Mouse (Mus musculus): ENCODE measurements around the gene Serpinb9b.

Serpinb9b gene

DNA sequence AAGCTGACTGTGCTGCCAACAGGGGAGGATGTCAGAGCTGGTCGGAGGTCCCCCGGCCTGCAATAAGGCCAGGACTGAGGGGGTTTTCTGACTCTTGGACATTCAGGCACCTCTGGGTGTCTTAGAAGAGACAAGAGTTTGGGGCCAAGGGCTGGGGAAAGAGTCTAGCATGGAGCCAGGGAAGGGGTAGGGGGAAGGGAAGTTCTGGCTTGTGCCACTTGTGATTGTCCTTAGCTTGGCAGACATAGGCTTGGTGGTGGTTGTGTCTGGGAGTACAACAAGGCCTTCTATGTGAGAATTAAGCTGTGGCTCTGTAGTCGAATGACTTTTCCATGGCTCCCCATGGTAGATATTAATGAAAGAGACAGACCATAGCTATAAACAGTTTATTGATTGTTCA, 16.3 kb downstream of the Serpinb9b start:
- DNase-seq (ENCODE audit: low read depth, low spot score) = no peak

DNA sequence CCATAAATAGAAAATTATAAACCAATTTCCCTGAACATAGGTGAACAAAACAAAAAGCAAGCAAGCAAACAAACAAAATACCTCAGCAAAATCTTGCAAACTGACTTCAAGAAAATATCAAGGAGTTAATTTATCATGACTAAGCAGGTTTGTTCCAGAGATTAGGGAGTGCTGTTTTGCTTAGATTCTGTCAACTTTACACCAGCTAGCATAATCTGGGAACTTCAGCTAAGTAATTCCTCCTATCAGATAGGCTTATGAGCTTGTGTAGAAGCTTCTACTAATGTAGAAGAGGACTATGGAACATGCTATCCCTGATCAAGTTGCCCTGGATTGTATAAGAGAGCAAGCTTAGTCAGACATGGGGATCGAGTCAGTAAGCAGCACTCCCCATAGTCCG, 20.0 kb downstream of the Serpinb9b start:
- DNase-seq (ENCODE audit: low read depth, low spot score) = no peak

DNA sequence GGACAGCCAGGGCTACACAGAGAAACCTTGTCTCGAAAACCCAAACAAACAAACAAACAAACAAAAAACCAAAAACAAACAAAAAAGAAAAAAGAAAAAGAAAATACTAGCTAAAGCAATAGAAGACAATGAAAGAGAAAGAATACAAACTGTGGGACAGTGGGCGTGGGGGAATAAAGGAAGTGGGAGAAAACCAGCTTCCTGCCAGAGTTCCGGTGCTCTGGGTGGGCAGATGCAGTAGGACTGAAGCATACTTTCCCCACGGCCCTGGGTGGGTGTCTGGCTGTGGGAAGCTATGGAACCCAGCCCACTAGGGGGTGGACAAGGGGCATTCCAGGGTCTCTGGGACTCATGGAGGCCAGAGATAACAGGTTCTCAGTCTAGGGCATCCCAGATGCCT, 21.0 kb downstream of the Serpinb9b start:
- no peak for DNase-seq (ENCODE audit: low read depth, low spot score)

DNA sequence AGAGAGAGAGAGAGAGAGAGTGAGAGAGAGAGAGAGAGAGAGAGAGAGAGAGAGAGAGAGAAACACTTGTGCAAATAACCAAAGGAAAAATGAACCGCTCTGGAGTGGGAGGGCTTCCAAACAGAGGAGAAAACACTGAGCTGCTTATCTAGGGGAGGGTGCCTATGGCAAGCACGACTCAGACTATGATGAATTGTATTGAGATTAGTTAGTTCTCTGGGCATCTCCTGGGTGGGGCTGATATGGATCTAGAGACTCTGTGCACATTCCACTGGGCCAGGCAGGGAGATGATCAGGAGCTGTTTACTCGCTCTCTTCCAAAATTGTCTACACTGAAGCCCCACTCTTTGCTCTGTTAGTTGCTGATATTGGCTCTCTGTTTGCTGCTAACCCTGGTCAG, 24.5 kb downstream of the Serpinb9b start:
- DNase-seq (ENCODE audit: low read depth, low spot score) = no peak

DNA sequence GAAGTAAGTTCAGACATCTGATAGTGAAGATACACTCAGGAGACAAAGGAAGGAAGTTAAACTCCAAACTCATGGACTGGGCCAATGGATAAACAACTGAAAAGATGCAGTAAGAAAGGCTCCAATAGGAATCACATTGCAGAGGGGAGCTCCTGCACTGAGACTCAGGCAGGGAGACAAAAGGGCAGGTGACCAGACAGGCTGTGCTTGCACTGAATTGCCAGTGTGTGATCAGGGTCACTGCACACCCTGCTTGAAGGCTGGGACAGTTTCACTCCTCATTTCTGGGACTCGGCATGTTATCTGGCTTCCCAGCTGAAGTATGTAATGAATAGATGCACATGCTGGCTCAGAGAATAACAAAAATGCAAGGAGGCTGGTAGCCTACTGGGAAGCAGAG, 35.8 kb downstream of the Serpinb9b start:
- DNase-seq (ENCODE audit: low read depth, low spot score) = no peak

DNA sequence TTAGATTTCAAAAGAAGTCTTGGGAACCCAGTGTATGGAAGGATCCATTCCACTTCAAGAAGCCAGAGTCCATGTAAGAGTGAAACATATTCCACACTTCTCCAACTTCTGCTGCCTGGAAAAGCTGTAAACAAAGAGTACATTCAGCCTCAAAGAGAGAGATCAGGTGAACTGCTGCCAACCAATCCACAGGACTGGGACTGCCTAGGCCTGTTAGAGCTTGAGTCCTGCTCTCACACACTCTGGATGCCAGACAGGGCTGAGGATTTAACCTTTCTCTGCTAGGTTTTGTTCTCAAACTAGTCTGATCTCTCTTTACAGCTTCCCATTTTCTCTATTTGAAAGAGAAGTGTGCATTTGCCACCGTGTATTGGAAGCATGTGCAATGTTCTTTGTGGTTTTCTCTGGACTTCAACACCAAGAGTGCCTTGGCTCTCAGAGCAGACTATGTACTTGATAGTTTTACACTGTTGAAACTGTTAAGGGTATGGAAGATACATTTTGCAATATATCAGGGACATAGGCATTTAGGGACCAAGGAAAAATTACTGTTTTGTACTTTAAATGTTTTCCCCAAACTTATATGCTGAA, 40.3 kb downstream of the Serpinb9b start:
- DNase-seq (ENCODE audit: low read depth, low spot score) = no peak

DNA sequence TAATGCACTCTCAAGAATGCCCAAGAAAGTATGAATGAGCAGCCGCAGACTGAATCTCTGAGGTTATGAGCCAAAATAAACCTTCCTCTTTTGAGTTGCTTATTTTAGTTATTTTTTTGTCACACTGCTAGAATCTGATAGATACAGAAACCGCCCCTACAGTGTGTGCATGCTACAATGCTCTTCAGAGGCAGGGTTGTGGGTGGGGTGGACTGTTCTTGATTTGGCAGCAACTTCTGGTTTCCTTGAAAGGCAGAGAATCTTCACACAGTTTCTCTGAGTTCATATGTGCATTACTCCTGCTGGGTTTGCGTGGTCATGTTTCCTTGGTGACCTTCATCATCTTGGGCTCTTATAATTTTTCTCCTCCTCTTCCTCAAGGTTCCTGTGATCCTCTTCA, 40.9 kb downstream of the Serpinb9b start:
- no peak for DNase-seq (ENCODE audit: low read depth, low spot score)

DNA sequence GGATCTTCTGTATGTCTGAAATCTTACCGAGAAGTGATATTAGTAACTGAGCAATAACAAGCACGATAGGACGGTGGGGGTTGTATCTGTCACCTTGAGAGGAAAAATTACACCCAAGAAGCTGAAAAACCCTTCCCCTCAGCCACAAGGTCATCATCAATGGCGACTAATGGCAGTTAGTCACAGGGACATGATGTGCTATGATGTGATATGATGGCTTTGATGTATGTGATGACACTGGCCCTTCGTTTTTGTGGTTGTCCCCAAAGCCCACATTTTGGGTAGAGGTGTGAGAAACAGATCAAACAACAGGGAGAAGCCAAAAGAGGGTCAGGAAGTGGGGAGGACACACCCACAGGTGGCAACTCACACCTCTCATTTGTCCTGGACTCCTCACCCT, 44.6 kb downstream of the Serpinb9b start:
- DNase-seq (ENCODE audit: low read depth, low spot score) = no peak

DNA sequence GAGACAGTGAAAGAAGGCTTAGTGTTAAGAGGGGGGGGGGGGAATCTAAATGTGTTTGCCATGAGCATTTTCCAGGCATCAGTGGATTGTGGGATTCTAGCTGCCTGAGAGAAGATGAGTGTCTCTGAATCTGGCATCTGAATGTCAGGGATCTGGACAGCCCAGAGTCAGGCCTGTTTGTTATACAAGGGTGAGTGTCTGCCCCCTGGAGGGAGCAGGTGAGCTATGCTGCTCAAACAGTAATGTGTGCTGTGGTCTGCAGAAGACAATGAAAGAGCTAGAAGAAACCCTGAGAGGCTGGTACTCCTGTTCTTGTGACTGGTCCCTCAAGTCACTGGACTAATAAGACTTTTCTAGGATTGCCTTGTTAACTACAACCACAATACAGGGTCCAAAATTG, 46.8 kb downstream of the Serpinb9b start:
- DNase-seq (ENCODE audit: low read depth, low spot score) = peak; percentile 20

DNA sequence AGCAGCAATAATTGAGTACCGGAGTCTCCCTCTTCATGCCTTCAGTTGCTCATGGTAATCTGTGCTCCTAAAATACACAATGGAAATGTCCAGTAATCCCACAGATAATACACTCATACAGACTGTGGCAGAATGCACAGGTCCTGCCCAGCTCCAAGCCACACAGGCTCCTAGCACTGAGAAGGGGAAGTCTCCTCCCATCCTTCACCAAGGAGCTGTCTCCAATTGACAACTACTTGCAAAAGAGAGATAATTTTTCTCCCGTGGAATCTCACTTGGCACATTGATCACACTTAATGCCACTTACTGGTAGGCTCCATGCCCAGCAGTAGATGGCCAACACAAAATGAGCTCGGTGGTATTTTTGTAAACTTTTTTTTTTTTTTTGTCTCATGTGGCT, 49.0 kb downstream of the Serpinb9b start:
- DNase-seq (ENCODE audit: low read depth, low spot score) = no peak

DNA sequence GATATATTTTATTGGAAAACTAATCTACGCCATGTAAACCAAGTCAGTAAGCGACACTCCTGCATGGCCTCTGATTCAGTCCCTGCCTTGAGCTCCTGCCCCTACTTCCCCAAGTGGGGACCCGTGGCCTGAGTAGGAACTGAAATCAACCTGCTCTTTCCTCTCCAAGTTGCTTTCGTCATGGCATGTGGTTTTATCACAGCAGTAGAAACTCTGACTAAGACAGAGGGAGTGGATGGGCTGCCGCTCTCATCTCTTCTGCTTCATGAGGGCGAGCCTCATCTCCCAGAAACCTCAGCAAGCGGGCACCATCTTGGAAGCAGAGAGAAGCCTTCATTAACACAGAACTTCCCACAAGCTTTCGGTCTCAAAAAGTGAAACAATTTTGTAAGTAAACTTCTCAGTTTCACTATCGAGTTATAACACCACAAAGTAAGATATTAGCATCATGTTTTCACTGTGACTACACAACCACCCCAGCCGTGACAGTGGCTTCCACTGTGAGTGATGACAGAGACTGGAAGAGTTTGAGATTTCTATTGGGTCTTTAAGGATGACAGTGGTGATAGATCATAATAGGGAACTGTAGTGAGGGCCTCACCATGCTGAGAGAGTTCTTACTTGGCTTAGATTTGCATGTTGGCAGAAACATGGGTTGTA, 49.9 kb downstream of the Serpinb9b start:
- no peak for DNase-seq (ENCODE audit: low read depth, low spot score)

DNA sequence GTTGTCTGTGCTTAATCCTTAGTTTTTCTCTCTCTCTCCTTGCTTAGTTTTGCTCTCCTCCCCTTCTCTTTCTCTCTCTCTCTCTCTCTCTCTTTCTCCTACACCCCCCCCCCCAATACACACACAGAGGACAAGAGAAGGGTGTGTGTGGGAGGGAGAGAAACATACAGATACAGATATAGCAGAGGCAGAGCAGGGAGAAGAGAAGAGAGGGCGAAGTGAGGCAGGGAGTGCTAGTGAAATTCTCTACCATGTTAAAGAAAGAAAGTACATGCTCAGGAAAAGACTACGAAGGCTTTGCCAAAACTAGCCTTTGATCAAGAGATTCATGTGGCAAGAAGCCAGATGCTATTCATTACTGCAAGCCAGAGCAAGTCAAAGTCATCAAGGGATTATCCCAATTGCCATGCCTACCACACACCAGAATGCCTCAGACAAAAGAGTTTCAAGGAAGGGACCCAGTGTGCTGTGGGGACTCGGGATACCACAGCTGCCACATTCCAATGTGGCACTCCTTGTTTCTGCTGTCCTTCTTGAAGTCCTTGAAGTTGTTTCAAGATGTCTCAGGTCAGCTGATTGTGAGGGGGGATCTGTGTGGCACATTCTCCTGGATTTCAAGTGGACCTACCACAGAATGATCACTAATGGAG, 51.0 kb downstream of the Serpinb9b start, which contains the start of gene Serpinb1b:
Gene Serpinb1b (plus strand): TSS at position 520 of the 650 bp plus-strand sequence.
- DNase-seq (ENCODE audit: low read depth, low spot score) = no peak

DNA sequence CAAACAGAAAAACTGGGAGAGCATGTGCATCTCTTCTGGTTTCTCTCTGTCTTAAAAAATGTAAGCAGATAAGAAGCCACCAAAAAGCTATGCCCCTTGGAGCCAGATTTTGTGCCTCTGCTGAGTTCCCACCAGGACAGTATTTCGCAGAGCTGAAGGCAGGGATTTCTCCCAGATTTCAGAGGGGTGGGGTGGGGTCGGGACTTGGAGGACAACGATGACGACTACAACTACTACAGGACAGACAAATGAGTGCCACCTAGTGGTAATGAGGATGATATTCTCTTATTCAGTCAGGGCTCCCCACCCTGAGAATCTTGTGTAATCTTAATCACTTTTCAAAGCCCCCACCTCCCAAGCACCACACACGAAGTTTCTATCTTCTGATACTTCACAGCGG, 52.2 kb downstream of the Serpinb9b start:
- peak; percentile 22 for DNase-seq (ENCODE audit: low read depth, low spot score)

DNA sequence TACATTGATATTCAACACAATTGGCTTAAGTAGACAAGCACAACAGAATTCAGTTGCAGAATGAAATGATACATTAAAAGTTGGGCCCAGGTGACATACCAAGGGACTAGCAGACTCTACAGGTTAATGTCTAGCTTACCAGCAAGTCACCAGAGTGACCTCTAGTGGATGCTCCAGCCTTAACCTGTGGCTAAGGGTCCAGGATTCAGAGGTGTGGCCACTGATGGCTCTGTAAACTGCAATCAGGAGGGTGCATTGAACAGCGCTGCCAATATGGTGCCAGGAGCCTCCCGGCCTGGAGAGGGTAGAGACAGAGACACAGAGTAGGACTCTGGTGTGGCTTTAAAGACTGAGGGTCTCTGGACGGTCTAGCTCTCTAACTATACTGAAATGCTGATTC, 53.1 kb downstream of the Serpinb9b start:
- no peak for DNase-seq (ENCODE audit: low read depth, low spot score)

DNA sequence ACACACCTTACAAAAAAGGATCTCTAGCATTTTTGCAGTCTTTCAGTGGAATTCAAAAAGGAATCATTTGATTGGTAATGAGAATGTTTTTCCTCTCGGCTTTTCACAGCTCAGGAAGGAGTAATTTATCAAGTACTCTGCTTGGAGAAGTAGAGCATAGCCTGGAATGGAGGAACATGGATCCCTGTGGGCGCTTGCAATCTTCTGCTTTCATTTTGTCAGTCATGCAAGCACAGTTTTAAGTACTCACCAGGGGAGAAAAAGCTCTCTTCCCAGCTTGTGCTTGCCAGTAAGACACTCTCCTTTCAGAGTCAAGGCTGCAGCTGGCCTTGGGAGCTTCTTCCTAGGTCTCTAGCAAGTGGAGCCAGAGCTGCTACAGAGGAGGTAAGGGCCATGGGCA, 56.6 kb downstream of the Serpinb9b start:
- DNase-seq (ENCODE audit: low read depth, low spot score) = no peak

DNA sequence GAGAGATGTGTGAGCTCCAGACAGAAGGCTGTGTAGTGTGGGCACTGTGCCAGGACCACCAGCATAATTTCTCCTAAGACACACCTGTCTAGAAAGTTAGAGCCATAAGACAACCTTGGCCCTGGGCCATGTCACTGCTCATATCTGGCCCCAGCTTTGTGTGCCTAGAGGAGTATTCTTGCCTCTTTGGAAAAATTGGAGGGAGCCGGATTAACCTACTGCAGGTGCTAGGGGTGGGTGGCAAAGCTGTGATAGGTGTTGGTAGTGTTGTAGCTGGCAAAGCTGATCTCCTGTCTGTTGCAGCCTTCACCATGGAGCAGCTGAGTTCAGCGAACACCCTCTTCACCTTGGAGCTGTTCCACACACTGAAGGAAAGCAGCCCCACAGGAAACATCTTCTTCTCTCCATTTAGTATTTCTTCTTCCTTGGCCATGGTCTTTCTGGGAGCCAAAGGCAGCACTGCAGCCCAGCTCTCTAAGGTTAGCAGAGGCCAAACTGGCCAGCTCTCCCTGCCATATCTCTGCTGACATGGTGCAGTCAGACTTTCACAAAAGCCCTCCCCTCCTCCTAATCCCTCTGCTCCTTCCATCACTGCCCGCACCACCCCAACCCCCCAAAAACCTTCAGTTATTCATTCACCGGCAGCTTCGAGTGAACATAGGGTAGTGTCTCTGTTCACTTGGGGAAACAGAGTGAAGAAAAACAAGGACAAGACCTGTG, 57.9 kb downstream of the Serpinb9b start:
- DNase-seq (ENCODE audit: low read depth, low spot score) = no peak

DNA sequence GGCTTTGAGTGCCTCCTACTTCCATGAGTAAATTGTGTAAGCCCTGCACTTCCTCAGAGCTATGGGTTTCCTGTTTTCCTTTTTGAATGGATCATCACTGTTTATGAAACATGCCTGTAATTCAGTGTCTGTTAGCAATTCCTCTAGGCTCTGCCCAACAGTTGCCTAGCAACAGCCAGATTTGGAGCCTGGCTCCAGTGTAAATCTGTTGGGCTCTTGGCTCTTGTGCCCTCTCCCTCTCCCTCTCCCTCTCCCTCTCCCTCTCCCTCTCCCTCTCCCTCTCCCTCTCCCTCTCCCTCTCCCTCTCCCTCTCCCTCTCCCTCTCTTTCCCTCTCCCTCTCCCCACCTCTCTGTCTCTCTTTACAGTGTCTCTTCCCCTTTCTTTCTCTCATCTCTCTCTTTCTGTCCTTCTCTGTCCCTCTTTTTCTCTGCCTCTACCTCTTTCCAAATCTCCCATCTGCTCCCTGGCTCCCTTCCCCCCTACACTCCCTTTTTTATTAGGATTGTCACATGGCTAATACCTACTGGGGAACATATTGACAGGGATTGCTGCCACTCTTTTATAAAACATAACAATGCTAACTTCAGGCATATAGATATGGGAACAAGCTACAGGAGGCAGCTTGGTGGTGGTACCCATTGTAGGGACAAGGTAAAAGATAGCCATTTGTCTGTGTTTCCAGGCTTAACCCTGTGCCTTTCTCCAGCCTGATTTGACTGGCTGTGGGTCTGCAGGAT, 58.6 kb downstream of the Serpinb9b start:
- DNase-seq (ENCODE audit: low read depth, low spot score) = no peak

DNA sequence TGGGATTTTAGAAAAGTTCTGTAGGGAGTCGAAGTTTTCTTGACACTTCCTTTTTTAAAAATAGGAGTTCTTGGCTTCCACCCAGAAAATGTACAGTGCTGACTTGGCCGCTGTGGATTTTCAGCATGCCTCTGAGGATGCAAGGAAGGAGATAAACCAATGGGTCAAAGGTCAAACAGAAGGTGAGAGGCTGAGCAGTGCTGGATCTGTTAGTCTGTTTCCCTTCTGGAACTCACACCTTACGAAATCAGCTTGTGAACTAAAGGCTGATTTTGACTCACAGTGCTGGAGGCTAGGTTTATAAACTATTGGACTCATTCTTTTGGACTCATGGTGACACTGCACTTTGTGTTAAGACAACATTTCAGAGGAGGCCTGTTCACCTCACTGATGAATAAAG, 62.4 kb downstream of the Serpinb9b start:
- DNase-seq (ENCODE audit: low read depth, low spot score) = no peak

DNA sequence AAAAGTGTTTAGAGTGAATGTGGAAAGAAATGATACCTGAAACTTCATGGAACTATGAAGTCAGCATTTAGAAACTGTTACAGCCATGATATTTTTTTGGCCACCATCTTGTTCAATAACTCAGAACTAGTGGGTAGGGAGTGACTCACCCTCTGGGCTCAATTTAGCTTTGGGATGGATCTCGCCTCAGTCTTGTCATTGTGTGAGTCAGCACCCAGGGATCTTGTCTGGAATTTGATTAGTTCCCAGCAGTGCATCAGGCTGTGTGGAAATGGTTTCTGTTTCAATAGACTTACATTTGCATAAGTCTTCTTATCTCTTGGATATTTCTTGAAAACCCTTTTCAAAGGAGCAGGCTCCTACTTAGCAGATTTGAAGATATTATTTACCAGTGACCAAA, 63.3 kb downstream of the Serpinb9b start:
- no peak for DNase-seq (ENCODE audit: low read depth, low spot score)

DNA sequence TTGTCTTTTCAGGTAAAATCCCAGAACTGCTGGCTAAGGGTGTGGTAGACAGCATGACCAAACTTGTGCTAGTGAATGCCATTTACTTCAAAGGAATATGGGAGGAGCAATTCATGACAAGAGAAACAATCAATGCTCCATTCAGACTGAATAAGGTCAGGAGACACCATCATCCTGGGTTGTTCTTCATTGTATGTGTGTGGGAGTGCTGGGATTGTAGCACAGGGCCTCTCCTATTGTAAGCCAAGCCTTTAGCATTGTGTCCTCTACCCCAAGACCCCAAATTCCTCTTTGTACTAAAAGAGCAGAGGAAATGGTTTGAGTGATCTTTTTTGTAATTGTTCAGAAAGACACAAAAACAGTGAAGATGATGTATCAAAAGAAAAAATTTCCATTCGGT, 64.1 kb downstream of the Serpinb9b start:
- no peak for DNase-seq (ENCODE audit: low read depth, low spot score)

All from embryo, embryonic 11.5 days (tissue).